Mouse (Mus musculus) A20 (cell line): ENCODE results near the gene Slc11a1.

Source experiments
- DNase-seq: peaks from one replicate; pipeline ENCODE4 v3.0.0-alpha.2; 2011; ENCODE audit warnings: low read depth, low spot score

The Slc11a1 gene

GRCm38 (mm10) chr1:74408589-74409504 is 33.9 kb downstream of the Slc11a1 start, which contains the start of gene Vil1:
TSS of gene Vil1 (plus strand) at chr1:74409376.
- DNase-seq = no peak

- DNase-seq = no peak
Measured at GRCm38 (mm10) chr1:74411753-74412325, 36.8 kb downstream of the Slc11a1 start.

GRCm38 (mm10) chr1:74412711-74413110 is 37.7 kb downstream of the Slc11a1 start:
- DNase-seq = no peak

- peak; percentile 63 for DNase-seq
Measured at GRCm38 (mm10) chr1:74415143-74415542, 40.1 kb downstream of the Slc11a1 start.

GRCm38 (mm10) chr1:74418747-74419439 is 43.9 kb downstream of the Slc11a1 start:
- DNase-seq = no peak

- no peak for DNase-seq
Measured at GRCm38 (mm10) chr1:74419440-74419794, 44.4 kb downstream of the Slc11a1 start.

- no peak for DNase-seq
Measured at GRCm38 (mm10) chr1:74423147-74423546, 48.2 kb downstream of the Slc11a1 start.

GRCm38 (mm10) chr1:74425845-74426244 is 50.9 kb downstream of the Slc11a1 start:
- DNase-seq = no peak

- DNase-seq = no peak
Measured at GRCm38 (mm10) chr1:74433220-74433619, 58.2 kb downstream of the Slc11a1 start.

- peak; percentile 41 for DNase-seq
Measured at GRCm38 (mm10) chr1:74434596-74434995, 59.6 kb downstream of the Slc11a1 start.

GRCm38 (mm10) chr1:74435563-74435962 is 60.6 kb downstream of the Slc11a1 start:
- peak; percentile 84 for DNase-seq
